Mouse (Mus musculus) lung, embryonic 14.5 days (tissue): ENCODE results near the gene Acvrl1. TPM values are rescaled to one million over a fixed set of nuclear protein-coding genes. Genes with fewer than 3 reads are reported as not detected.

Source experiments
- ATAC-seq: fragments of 200-750 bp; cut with Nextera tagmentation; 2 replicates; pipeline ENCODE4 v1.8.0; 2017; ENCODE audit warnings: mild to moderate bottlenecking, moderate TSS enrichment, moderate library complexity; ENCODE audit not compliant: insufficient read depth
- DNase-seq: peaks from one replicate; pipeline ENCODE4 v3.0.0-alpha.2; 2015
- H3K27ac ChIP-seq: fragments of 300-500 bp; sonication (generic); 2 replicates; pipeline ENCODE4 v1.5.1; 2014; ENCODE audit warnings: low read depth, mild to moderate bottlenecking, moderate library complexity
- H3K27me3 ChIP-seq: fragments of 300-500 bp; sonication (generic); 2 replicates; pipeline ENCODE4 v1.6.1; 2014; ENCODE audit warnings: low read length, control low read depth; ENCODE audit not compliant: insufficient read depth
- H3K36me3 ChIP-seq: fragments of 300-500 bp; sonication (generic); 2 replicates; pipeline ENCODE4 v1.6.1; 2014; ENCODE audit warnings: control low read depth; ENCODE audit not compliant: insufficient read depth
- H3K4me1 ChIP-seq: fragments of 300-500 bp; sonication (generic); 2 replicates; pipeline ENCODE4 v1.6.1; 2014; ENCODE audit warnings: antibody characterized with exemption, control low read depth; ENCODE audit not compliant: insufficient read depth
- H3K4me2 ChIP-seq: fragments of 300-500 bp; sonication (generic); 2 replicates; pipeline ENCODE4 v1.6.1; 2014; ENCODE audit warnings: mild to moderate bottlenecking
- H3K4me3 ChIP-seq: fragments of 300-500 bp; sonication (generic); 2 replicates; pipeline ENCODE4 v1.5.1; 2014; ENCODE audit warnings: low read depth, low read length
- H3K9ac ChIP-seq: fragments of 300-500 bp; sonication (generic); 2 replicates; pipeline ENCODE4 v1.6.1; 2014
- H3K9me3 ChIP-seq: fragments of 300-500 bp; sonication (generic); 2 replicates; pipeline ENCODE4 v1.6.1; 2016; ENCODE audit warnings: low read depth, low read length, control low read depth
- CTCF ChIP-seq: IDR thresholded peaks from 2 replicates; pipeline ENCODE4 v1.5.1; 2016; ENCODE audit warnings: antibody characterized with exemption, low read depth
- WGBS: fragments of 180-500 bp; shearing (Covaris S2); extraction: QIAGEN DNeasy Blood & Tissue Kit; methylation state at CpG from one replicate; pipeline ENCODE4 v1.1.7; 2014; 5-methylcytosine and 5-hydroxymethylcytosine counted together
- polyA plus RNA-seq: library from polyadenylated mRNA; unstranded; fragments of >200 nt; fragmentation: Nextera tagmentation; extraction: Ambion mirVana; gene quantifications from 2 replicates; pipeline ENCODE4 v1.2.1, GENCODE M21; 2014

The Acvrl1 gene
- polyA plus RNA-seq, 1 experiment from 2014 or later, result 34.4 TPM

- Histone ChIP-seq H3K4me1 (peaks cover 24% of the 10 kb centered on the region), H3K9ac (no peak overlapping the region), H3K9me3 (no peaks in the 10 kb centered on the region), H3K36me3 (no peaks in the 10 kb centered on the region), H3K27ac (no peak overlapping the region), H3K4me2 (no peak overlapping the region), H3K27me3 (no peaks in the 10 kb centered on the region), H3K4me3 (no peak overlapping the region)
- no peak for TF ChIP-seq CTCF
- DNase-seq (no peak), ATAC-seq (no peak)
- WGBS, result 49% methylated on average over 16 of the region's 16 CpGs
These were observed 37.5 kb downstream of the Acvrl1 start for GRCm38 (mm10) chr15:101165658-101166437.

DNA sequence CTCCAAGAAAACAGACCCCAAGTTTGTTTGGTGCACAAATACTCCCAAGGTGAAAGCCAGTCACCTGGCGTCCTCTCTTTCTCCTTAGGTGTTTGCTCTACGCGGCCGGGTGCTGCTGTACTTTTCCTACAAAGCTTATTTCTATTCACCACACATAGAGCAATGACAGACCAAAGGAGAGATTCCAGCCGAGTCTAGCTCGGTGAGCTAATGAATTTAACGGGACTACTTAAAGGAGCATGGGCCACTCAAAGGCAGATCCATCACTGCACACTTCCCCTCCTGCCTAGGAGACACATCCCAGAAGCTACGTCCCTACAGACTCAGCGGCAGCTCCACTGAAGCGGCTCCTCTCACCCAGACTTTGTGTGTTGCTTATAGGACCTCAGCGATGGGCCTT lies 39.2 kb downstream of the Acvrl1 start:
- WGBS, result 56% methylated on average over 11 of the region's 11 CpGs
- Histone ChIP-seq H3K9me3 (no peaks in the 10 kb centered on the region), H3K9ac (no peak overlapping the region), H3K27me3 (no peaks in the 10 kb centered on the region), H3K36me3 (no peaks in the 10 kb centered on the region), H3K4me3 (no peak overlapping the region), H3K4me2 (no peak overlapping the region), H3K27ac (no peak overlapping the region), H3K4me1 (peaks cover 17% of the 10 kb centered on the region)
- no peak for ATAC-seq
- no peak for DNase-seq
- TF ChIP-seq CTCF, result no peak

GRCm38 (mm10) chr15:101169910-101170309 lies 41.6 kb downstream of the Acvrl1 start:
- no peaks in the 10 kb centered on the region for H3K27me3 ChIP-seq
- H3K36me3 ChIP-seq, result no peaks in the 10 kb centered on the region
- ATAC-seq, result no peak
- H3K27ac ChIP-seq, result no peak overlapping the region
- no peak overlapping the region for H3K4me2 ChIP-seq
- 67% methylated on average over 5 of the region's 5 CpGs for WGBS
- no peak overlapping the region for H3K9ac ChIP-seq
- H3K4me1 ChIP-seq, result 0 out of 2 replicates have a peak, but pooled peaks cover under 1% of the 10 kb centered on the region
- no peak overlapping the region for H3K4me3 ChIP-seq
- TF ChIP-seq CTCF, result no peak
- no peaks in the 10 kb centered on the region for H3K9me3 ChIP-seq
- DNase-seq, result no peak

- DNase-seq (no peak), ATAC-seq (no peak)
- no peak overlapping the region for H3K9ac ChIP-seq
- no peaks in the 10 kb centered on the region for H3K9me3 ChIP-seq
- no peaks in the 10 kb centered on the region for H3K27me3 ChIP-seq
- 0 out of 2 replicates have a peak, but pooled peaks cover 2% of the 10 kb centered on the region for H3K4me1 ChIP-seq
- H3K27ac ChIP-seq, result no peak overlapping the region
- no peaks in the 10 kb centered on the region for H3K36me3 ChIP-seq
- no peak overlapping the region for H3K4me3 ChIP-seq
- 70% methylated on average over 10 of the region's 10 CpGs for WGBS
- no peak for TF ChIP-seq CTCF
- no peak overlapping the region for H3K4me2 ChIP-seq
These were observed 42.2 kb downstream of the Acvrl1 start for GRCm38 (mm10) chr15:101170413-101170980.

GRCm38 (mm10) chr15:101171272-101171671 lies 43.0 kb downstream of the Acvrl1 start:
- ATAC-seq, result no peak
- H3K27ac ChIP-seq, result no peak overlapping the region
- H3K9ac ChIP-seq, result no peak overlapping the region
- H3K4me1 ChIP-seq, result 0 out of 2 replicates have a peak, but pooled peaks cover 8% of the 10 kb centered on the region
- no peak for DNase-seq
- no peaks in the 10 kb centered on the region for H3K9me3 ChIP-seq
- TF ChIP-seq CTCF, result no peak
- no peak overlapping the region for H3K4me3 ChIP-seq
- H3K27me3 ChIP-seq, result no peaks in the 10 kb centered on the region
- H3K4me2 ChIP-seq, result no peak overlapping the region
- WGBS, result 66% methylated on average over 4 of the region's 4 CpGs
- no peaks in the 10 kb centered on the region for H3K36me3 ChIP-seq

DNA sequence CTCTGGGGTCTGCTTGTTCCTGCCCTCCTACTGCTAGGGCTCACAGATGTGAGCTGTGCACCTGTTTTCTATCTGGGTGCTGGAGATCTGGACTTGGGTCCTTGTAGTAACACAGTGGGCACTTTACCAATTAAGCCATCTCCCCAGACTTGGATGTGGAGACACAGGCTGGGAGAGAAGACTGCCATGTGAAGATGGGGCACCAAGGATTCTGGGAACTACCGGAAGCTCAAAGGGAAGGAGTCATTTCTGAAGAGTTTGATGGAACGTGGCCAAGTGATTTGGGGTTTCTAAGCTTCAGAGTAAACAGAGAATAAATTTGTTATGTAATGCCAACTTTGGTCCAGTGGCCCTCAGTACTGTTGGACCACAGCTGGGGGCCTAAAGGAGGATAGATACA lies 43.7 kb downstream of the Acvrl1 start:
- H3K9me3 ChIP-seq, result no peaks in the 10 kb centered on the region
- no peak overlapping the region for H3K27ac ChIP-seq
- no peak for DNase-seq
- no peak for TF ChIP-seq CTCF
- H3K4me1 ChIP-seq, result peaks cover 10% of the 10 kb centered on the region; the same call in 1 of the 2 replicates
- no peak overlapping the region for H3K9ac ChIP-seq
- 81% methylated on average over 2 of the region's 2 CpGs for WGBS
- ATAC-seq, result no peak
- no peaks in the 10 kb centered on the region for H3K36me3 ChIP-seq
- no peak overlapping the region for H3K4me3 ChIP-seq
- no peak overlapping the region for H3K4me2 ChIP-seq
- no peaks in the 10 kb centered on the region for H3K27me3 ChIP-seq

DNA sequence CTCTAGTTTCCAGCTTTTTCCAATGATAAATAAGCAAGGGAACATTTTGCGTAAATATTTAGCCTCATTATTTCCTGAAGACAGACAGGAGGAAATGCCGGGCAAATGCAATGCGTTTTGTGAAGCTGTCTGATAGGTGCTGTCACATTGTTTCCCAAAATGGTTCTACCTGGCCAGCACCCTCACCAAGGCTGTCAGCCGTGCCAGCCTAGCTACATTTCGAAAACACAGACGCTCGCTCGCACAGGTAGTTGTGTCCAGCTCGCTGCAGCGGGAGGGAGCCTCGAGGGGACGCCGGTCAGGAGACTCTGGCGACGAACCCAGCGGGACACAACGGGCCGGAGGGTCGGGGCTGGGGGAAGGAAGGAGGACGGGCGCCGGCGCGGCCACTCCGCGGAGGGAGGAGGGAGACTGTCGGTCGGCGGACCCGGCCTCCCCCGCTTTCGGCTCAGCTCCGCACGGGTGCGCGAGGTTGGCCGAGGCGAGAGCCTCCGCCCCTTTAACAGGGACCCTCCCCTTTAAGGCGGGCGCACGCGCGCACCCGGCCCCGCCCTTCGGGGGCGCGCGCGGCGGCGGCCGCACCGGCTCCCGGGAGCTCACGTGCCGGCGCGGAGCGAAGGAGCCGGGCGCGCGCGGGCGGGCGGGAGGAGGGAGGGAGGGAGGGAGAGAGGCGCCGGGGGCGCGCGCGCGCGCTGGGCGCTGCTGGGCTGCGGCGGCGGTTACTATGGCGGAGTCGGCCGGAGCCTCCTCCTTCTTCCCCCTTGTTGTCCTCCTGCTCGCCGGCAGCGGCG lies 45.3 kb downstream of the Acvrl1 start, which contains the start of gene Acvr1b:
Gene Acvr1b, plus strand, starts transcription at position 647 of the 791 bp plus-strand sequence.
- H3K36me3 ChIP-seq, result no peaks in the 10 kb centered on the region
- DNase-seq (peak; percentile 96), ATAC-seq (peak; percentile 91)
- peak within 1 kb of the TSS; percentile 79 for H3K4me3 ChIP-seq
- no peaks in the 10 kb centered on the region for H3K27me3 ChIP-seq
- WGBS, result under 1% methylated on average over 30 of the region's 87 CpGs
- peaks cover 16% of the 10 kb centered on the region; the same call in 1 of the 2 replicates for H3K4me1 ChIP-seq
- H3K4me2 ChIP-seq, result peak within 1 kb of the TSS; percentile 93
- no peak for TF ChIP-seq CTCF
- peak within 1 kb of the TSS; percentile 75 for H3K27ac ChIP-seq
- peak within 1 kb of the TSS; percentile 90 for H3K9ac ChIP-seq
- no peaks in the 10 kb centered on the region for H3K9me3 ChIP-seq
